Mouse (Mus musculus): ENCODE data around the gene Fcgr3.
A peak's percentile ranks its signal among the peaks of the same experiment; 100 is the strongest.

Fcgr3 gene

DNA sequence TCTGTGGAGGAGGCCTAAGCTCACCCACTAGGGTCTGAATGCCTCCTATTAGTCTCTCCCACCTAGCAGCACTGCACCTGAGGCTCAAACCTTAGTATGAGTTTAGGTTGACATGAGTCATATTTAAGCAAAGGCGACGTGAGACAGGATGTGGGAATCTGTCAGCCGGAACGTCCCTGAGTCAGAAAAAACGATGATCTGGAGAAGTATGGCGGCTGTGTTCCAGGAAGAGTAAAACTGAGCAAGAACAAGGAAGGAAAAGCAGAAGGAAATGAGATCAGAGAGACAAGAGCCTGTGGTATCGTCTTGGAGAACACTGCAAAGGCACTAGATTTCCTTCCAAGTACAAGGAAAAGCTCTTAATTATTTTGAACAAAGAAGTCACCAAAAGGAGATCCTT is 14.0 kb downstream of the Fcgr3 start:
- DNase-seq (ENCODE audit: low read depth): no peak

DNA sequence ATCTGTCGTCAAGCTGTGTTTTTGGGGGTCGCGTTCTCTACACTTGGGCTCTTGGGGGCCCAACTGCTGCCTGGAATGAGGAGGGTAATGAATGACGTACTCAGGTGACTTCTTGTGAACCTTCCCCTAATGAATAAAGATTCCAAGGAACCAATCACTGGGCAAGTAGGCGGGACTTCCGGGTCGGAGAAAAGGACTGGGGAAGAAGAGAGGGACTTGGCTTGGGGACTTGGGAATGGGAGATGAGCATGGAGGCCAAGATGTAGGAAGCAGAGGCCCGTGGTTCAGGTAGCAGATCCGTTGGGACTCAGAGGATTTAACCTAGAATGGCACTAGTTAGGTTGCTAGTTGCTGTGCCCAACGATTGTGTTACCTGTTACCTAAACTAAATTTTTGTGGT is 15.5 kb downstream of the Fcgr3 start:
- no peak for DNase-seq (ENCODE audit: low read depth)

DNA sequence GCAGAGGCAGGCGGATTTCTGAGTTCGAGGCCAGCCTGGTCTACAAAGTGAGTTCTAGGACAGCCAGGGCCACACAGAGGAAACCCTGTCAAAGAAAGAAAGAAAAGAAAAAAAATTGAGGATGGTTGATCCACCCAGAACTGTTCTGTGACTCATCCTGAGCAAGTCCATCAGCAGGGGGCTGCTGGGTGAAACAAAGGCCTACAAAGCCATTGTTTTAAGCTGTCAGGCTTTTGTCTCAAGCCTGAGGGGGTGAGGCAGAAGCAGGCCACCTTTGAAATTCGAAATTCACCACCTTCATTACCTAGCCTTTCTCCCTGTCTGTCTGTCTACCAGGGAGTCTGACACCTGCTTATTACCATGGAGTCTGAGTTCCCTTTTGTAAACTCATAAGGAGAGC is 18.2 kb downstream of the Fcgr3 start:
- no peak for DNase-seq (ENCODE audit: low read depth)

DNA sequence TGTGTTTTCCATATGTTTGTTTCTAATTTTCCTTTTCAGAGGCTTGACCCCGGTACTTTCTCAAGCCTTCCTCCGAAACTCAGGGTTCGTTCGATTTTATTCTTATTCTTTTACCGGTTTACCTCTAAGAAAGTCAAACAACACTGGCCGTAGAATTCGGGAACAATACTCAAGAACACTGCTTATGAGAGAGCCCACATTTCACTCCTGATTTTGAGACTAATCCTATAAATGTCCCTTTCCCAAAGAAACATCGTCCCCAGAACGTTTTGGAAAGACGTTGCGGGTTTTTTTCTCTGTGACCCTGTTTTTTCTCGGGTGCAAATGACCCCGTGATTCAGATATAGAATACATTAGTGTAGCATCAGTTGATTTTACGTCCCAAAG is 19.7 kb downstream of the Fcgr3 start:
- DNase-seq (ENCODE audit: low read depth): no peak

DNA sequence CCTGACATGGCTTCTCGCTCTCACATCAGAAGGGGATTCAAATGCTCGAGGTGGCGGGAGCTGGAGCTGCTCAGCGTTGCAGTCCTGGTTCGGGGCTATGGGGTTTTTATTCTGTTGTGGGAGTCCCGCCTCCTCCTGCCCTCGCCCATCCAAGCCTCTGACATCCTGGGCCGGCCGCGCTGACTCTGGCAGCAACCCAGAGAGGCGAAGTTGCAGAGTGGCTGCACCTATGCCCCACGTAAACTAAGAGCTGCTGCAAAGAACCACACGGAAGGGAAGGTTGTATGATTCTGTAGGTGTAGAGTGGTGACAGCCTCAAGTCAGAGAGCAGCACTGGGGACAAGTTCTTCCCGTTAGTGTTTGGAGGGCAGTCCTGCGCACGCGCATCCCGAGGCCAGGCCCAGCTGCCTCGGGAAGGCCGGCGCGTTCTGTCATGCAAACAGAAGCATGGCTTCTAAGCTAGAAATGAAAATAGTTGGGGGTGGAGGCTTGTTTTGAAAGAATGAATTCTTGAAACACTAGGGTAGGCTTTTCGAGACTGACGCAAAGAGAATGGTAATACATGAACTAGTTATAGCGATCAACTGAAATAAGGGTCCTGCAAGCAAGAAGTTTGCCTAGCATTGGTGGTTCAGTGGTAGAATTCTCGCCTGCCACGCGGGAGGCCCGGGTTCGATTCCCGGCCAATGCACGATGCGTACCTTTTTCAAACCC is 20.2 kb downstream of the Fcgr3 start:
- DNase-seq (ENCODE audit: low read depth): peak; percentile 75

DNA sequence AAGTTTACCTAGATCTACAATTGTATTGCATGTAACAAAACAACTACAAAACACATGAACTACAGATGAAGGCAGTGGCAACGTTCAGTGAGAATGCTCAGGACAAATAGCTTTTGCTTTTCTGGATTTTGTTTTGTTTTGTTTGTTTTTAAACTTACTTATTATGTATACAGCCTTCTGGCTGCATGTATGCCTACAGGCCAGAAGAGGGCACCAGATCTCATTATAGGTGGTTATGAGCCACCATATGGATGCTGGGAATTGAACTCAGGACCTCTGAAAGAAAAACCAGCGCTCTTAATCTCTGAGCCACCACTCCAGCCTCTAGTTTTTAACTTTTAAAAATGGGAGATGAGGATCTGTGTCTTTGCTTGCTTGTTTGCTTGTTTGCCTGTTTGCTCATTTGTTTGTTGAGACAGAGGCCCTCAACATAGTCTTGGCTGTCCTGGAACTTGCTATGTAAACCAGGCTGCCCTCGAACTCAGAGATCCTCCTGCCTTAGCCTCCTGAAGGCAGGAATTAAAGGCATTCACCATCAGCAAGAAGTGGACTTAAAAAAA is 21.1 kb downstream of the Fcgr3 start:
- DNase-seq (ENCODE audit: low read depth): no peak

DNA sequence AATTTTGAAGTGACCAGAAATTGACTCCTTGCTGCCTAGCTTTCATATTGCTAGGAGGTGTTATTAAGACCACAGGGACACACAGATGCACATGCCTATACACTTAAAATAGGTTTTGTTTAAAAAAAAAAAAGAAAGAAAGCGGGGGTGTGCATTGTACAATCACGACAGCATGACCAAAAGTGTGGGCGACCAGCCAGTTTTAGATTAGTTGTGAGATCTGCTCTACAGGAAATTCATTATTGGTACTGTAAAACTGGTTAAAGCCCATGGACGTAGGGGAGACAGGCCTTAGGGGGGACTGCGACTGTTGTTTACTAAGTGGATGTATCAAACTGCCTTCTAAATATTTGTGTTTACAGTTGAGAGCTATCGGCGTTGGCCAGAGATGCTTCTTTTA is 24.9 kb downstream of the Fcgr3 start:
- no peak for DNase-seq (ENCODE audit: low read depth)

DNA sequence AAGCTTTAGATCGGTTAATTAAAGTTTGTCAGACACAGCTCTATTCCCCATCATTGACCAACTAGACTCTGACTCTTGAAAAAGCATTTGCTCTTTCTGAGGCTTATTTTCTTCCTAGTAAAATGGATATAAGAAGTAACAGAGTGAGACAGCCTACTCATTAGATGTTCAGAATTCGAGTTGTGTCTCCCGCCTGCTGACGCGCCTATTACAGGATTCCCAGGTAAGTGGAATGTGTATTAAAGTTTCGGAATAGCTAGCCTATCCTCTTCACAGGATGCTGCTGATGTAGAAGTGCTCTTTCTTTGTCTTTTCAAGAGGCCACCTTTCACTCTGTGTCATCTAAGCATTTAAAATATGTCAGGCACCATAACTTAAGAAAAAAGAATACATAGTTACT is 25.6 kb downstream of the Fcgr3 start:
- no peak for DNase-seq (ENCODE audit: low read depth)

DNA sequence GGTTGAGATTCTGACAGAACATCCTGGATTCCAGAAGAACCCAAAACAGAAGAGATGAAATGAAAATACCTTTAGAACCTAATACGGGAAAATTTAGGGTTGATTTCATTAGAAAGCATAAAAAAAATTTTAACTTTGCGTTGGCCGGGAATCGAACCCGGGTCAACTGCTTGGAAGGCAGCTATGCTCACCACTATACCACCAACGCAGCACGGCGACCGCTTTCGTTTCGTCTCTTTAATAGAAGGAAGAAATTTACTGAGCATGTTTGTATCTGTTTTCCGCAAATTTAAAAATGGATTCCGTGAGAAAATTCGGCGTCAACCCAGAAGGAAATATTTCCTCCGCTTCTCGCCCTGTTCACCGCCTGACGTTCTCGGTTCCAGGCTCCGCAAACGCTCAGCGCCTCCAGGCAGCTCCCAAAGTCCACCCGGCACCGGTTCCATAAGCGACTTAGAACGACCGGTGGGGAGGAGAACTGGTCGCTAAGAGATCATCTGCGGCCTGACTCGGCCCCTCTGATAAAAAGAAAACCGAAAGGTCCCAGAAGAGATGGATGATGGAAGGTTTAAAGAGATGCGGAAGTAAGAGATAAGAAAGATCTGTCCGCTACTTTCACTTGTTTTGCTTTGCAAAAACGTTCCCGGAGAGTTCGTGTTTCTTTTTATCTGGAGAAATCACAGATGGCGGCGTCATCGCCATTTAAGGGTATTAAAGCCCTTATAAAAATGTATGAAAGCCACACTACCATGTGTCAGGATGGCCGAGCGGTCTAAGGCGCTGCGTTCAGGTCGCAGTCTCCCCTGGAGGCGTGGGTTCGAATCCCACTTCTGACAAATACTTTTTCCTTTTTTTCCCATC is 26.6 kb downstream of the Fcgr3 start:
- peak; percentile 69 for DNase-seq (ENCODE audit: low read depth)

DNA sequence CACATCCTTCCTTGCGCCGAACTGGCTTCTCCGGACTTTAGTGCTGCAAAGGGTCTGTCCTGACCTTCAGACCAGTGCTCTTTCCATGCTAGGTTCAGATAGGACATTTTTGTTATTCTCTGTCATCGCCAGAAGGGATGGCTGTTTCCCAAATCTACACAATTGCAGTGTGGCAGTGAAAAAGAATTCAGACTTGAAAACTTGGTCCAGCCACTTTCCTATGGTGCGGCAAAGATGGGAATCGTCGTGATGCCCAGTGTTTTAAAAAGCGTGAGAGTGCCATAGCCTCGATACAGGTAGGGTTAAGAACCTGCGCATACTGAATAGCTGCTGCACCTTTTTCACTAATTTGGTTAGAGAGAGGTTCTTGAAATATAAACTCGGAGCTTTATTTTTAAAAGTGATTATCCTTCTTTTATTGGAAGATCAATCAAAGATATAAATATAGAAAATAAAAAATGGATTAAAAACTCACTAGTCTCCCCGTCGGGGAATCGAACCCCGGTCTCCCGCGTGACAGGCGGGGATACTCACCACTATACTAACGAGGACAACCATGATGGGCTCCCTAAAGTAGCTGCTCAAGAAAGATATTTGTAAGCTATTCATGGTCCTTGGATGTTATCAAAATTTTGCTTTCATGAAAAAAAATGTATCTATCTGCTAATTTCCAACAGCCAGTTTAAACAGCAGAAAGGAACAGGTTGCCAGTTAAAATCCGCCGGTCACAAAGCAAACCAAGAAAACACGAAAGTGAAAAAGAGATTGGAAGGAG is 28.0 kb downstream of the Fcgr3 start:
- DNase-seq (ENCODE audit: low read depth): peak; percentile 72

DNA sequence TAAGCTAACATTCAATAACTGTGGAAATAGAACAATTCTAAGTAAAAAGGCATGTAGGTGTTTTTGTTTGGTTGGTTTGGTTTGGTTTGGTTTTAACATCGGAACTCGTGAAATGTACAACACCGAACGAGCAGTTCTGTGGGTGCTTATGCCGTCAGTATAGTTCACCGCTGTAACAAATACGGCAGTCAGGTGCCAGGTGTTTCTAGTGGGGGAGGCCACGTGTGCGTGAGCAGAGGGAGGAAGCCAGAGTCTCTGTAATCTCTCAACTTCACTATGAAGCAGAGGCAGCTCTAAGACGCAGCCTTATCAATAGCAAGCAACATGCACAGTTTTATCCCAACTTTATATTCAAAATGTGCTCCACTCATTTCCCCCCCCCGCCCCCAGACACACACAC is 29.1 kb downstream of the Fcgr3 start:
- no peak for DNase-seq (ENCODE audit: low read depth)

DNA sequence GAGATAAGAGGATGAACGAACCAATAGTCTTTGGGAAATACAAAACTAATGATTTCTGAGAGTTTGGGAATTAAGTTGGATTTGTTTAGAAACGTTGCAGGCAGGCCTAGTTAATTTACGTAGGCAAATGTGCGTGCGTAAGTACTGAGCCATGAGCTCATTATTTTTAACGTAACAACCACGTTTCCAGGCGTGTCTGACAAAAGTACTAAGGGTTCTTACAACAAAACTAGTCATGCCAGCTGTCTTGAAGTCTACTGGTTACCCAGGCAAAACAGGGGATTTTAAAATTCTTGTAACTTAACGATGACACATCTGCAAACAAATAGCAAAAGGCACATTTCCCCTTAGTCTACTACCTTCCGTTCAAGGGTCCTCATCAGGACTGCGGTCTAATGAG is 30.5 kb downstream of the Fcgr3 start:
- DNase-seq (ENCODE audit: low read depth): peak; percentile 40

DNA sequence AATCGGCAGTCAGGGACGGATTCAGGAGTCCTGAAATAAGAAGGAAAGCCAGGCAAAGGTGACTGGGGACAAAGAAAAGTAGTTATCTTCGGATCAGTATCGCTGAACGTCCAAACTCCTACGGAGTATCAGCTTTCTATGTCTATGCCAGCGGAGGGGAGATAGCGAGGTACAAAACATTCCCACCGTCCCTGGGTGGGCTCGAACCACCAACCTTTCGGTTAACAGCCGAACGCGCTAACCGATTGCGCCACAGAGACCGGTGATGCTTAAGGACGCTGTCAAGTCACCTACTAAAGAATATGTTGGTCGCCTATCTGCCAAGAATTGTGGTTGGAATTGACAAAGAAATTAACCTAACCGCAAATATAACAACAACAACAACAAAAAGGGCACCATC is 31.0 kb downstream of the Fcgr3 start:
- peak; percentile 66 for DNase-seq (ENCODE audit: low read depth)

DNA sequence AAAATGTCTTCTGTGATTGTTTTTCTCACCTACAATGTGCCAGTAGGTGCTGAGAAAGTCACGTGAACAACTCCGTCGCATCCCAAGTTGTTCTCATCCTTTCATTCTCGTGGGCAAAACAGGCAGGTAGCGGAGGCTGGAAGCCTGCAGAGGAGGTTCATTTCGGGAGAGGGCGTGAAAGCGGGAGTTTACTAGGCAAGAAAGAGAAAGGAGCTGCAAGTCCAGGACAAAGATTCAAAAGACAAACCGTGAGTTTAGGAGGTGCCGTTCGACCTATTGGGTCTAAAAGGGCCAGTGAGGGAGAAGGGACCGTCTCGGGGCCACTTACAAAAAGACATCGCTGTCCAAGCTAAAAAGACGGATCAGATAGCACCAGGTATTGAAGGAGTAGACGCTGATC is 31.5 kb downstream of the Fcgr3 start:
- no peak for DNase-seq (ENCODE audit: low read depth)

DNA sequence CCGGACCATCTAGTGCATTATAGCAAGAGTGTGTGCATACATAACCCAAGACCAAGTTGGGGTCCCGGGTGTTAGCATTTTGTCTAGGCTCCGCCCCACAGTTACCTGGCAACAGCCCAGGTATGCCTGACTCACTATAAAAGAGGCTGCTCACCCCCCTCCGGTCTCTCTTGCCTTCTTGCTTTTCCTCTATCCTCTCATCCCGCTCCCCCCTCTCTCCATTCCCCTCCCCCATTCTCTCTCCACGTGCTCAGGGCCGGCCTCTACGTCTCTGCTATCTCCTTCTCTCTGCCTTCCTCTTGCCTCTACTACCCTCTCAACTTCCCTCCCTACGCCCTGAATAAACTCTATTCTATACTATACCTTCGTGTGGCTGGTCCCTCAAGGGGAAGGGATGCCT is 32.0 kb downstream of the Fcgr3 start:
- DNase-seq (ENCODE audit: low read depth): no peak

DNA sequence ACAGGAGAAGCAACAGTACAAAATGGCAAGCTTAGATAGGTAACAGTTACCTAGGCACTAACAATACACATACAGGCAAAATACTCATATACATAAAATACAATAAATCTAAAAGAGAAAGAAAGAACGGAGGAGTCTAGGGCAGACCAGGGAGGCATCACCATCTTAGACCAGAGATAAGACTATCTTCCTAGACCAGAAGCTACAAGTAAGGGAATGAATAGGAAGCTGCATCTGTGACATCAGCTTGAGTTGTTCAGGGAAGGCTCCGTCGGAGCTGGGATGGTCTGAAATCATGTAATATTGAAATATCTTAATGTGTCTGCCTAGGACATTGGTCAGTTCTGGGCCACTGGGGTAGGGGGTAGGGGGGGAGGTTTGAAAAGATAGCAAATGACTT is 33.0 kb downstream of the Fcgr3 start:
- no peak for DNase-seq (ENCODE audit: low read depth)

DNA sequence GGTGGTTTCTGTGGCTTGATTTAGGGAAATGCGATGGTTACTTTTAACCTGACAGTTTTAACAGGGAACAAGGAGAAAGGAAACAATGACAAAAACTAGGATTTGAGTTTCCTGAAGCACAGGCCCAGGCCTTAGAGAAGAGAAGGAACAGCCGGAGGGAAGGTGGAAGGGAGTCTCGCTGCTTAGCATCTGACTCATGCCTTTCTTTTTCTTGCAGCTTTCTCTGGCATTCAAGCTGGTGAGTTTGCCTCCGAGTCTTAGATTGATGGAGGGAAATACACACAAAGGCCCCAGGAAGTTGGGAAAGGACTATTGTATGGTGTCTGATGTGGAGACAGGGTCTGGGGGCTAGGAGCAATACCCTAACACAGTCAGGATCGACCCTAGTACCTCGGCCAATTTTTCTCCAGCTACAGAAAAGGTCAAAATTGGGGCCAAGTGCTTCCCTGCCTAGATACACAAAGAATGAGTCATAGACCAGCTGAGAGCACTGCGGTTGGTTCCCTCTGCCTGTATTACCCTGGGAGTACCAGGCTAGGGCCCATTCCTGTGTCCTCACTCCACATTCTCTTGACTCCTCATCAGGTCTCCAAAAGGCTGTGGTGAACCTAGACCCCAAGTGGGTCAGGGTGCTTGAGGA is 45.3 kb downstream of the Fcgr3 start:
- no peak for DNase-seq (ENCODE audit: low read depth)

DNA sequence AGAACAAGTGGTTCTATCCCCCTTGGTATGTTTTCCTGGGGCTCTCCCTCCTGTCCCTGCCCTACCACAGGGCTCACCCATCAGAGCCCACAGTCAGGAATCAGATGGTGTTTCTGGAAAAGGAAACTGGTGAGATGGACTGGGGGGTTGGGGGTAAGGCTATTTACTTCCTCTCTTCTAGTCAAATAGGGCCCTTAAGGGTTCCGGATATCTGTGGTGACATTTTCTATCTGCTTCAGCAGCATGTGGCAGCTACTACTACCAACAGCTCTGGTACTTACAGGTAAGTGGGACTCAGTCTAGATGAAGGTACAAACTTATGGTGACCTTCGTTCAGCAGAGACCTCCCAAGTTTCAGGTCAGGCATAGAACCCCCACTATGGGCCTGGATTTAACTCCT is 46.0 kb downstream of the Fcgr3 start, which contains the start of gene Fcgr4:
Gene Fcgr4, plus strand, starts transcription at position 184 of the 400 bp plus-strand sequence.
- DNase-seq (ENCODE audit: low read depth): no peak

DNA sequence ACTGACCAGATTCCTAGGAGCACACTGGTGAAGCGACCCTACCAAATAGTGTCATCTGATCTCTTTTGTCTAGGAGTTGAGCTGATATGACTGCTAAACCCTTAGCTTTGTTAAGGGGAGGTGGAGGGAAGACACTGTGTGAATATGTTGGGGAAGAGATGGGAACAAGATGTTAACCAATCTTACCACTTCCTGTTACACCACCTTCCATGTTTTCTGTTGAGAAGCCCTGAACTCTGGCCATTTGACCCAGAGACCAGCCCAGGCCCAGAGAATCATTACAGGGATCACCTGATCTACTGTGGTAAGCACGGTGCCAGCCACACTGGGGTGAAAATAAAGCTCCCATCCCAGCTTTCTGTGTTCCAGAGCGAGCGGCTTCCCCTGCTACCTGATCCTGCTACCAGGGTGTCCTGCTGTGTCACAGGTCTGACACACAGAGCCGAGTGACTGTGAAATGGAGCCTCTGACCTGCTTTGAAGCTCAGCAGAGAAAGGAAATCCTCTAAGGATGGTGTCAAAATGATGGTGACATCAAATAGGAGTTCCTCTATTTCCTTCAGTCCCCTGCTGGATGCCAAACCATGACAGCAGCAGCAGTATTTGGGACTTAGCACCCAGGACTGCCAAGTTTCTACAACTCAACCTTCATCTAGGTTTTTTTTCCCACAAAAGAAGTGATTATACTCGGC is 47.1 kb downstream of the Fcgr3 start:
- no peak for DNase-seq (ENCODE audit: low read depth)

DNA sequence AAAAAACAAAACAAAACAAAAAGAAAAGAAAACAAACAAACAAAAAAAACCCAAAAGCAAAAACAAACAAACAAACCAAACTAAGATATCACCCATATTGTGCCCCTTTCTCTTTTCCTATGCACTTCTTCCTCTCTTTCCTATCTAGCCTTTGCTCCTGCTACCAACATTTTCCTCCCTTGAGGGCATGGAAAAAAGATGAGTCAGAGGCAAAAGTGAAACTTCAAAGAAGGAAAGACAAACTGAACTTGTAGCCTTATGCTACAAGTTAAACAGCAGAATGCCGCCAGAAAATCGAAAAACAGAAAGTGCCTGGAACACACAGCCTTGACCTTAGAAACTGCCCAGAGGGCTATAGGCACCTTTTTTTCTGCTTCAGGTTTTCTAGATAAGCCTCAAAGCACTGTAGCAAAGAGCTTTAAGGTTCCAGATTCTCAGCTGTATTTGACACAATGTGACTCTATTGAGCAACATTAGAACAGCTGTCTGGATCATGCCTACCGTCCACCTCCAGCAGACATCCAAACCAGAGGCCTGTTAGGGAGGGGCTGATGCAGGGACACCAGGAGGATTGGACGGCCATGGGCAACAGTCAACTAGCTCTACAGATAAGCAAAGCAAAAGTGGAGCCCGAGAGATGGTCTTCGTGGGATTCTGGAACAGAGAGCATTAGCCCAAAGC is 47.9 kb downstream of the Fcgr3 start:
- no peak for DNase-seq (ENCODE audit: low read depth)

DNA sequence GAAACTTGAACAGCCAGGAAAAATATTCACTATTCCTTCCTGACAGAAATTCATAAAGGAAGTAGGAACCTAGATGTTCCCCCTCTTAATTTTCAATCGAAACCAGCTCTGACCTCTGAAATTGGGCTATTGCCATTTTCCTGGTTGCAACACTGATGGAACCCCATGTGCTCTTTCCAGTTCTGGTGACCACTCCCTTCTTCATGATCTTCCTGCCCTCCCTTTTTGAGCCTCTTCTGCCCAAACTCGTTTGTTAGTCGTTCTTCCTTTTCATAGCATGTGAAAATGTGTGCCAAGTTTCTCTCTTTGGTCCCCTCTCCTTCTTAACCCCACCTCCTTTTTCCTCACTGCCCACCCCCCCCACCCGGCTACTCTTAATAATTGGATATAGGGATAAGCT is 53.0 kb downstream of the Fcgr3 start:
- no peak for DNase-seq (ENCODE audit: low read depth)
